Mouse (Mus musculus): Measurements from ENCODE around the gene Palm2. TPM values are rescaled to one million over a fixed set of nuclear protein-coding genes. Genes with fewer than 3 reads are reported as not detected.

Palm2 gene
- polyA plus RNA-seq, 1 experiment = not detected

DNA sequence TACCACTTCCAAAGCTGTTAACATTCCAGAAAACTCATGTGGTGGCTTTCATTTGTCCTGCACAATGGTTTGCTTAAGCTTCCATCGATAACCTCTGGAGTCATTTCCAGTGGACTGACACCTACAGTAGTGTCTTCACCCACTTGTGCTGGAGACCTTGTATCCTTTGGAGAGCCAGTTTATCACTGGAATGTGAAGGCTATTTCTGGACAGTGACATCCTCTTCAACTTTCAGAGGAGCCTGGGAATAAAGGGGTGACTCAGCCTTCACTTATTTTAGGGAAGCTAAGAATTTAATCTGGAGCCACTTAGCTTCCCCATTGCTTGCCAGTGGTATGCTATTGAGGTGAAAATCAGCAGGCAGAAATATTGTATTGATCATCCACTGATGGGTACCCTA is 154.3 kb downstream of the Palm2 start:
- peaks cover 10% of the 10 kb centered on the region for H3K4me1 ChIP-seq (ENCODE audit: control insufficient read depth, insufficient read depth, low read length)
- no peak overlapping the region for H3K4me3 ChIP-seq (ENCODE audit: insufficient read depth, low read depth, low read length)
- WGBS = 92% methylated on average over 1 of the region's 1 CpGs
- H3K27ac ChIP-seq (ENCODE audit: insufficient read depth, low read depth, low read length) = no peak overlapping the region
- TF ChIP-seq CTCF (IDR thresholded peaks at IDR 0.05; ENCODE audit: insufficient read depth, low read depth, low read length) (no peak), POLR2A (IDR thresholded peaks at IDR 0.05; ENCODE audit: insufficient read depth, low read depth, low read length) (no peak)

- Histone ChIP-seq H3K4me3 (ENCODE audit: insufficient read depth, low read depth, low read length) (no peak overlapping the region), H3K4me1 (ENCODE audit: control insufficient read depth, insufficient read depth, low read length) (peaks cover 11% of the 10 kb centered on the region), H3K27ac (ENCODE audit: insufficient read depth, low read depth, low read length) (no peak overlapping the region)
- 86% methylated on average over 4 of the region's 4 CpGs for WGBS
- TF ChIP-seq POLR2A (IDR thresholded peaks at IDR 0.05; ENCODE audit: insufficient read depth, low read depth, low read length) (no peak), CTCF (IDR thresholded peaks at IDR 0.05; ENCODE audit: insufficient read depth, low read depth, low read length) (no peak)
Observed at GRCm38 (mm10) chr4:57592751-57593150, 158.7 kb downstream of the Palm2 start.

- WGBS = 93% methylated on average over 6 of the region's 6 CpGs
- peaks cover 6% of the 10 kb centered on the region for H3K4me1 ChIP-seq (ENCODE audit: control insufficient read depth, insufficient read depth, low read length)
Observed at GRCm38 (mm10) chr4:57599946-57600345, 165.9 kb downstream of the Palm2 start.

GRCm38 (mm10) chr4:57600685-57601457 is 166.8 kb downstream of the Palm2 start:
- TF ChIP-seq POLR2A (IDR thresholded peaks at IDR 0.05; ENCODE audit: insufficient read depth, low read depth, low read length) (no peak), CTCF (IDR thresholded peaks at IDR 0.05; ENCODE audit: insufficient read depth, low read depth, low read length) (no peak)
- Histone ChIP-seq H3K4me3 (ENCODE audit: insufficient read depth, low read depth, low read length) (no peak overlapping the region), H3K4me1 (ENCODE audit: control insufficient read depth, insufficient read depth, low read length) (peaks cover 6% of the 10 kb centered on the region), H3K27ac (ENCODE audit: insufficient read depth, low read depth, low read length) (no peak overlapping the region)
- WGBS = 72% methylated on average over 11 of the region's 11 CpGs

More at GRCm38 (mm10) chr4:57599946-57600345, 165.9 kb downstream of the Palm2 start:
- H3K27ac ChIP-seq (ENCODE audit: insufficient read depth, low read depth, low read length) = no peak overlapping the region
- H3K4me3 ChIP-seq (ENCODE audit: insufficient read depth, low read depth, low read length) = no peak overlapping the region
- no peak for TF ChIP-seq CTCF (IDR thresholded peaks at IDR 0.05; ENCODE audit: insufficient read depth, low read depth, low read length)
- no peak for TF ChIP-seq POLR2A (IDR thresholded peaks at IDR 0.05; ENCODE audit: insufficient read depth, low read depth, low read length)

- peaks cover 9% of the 10 kb centered on the region for H3K4me1 ChIP-seq (ENCODE audit: control insufficient read depth, insufficient read depth, low read length)
- 81% methylated on average over 9 of the region's 9 CpGs for WGBS
- TF ChIP-seq POLR2A (IDR thresholded peaks at IDR 0.05; ENCODE audit: insufficient read depth, low read depth, low read length) (no peak), CTCF (IDR thresholded peaks at IDR 0.05; ENCODE audit: insufficient read depth, low read depth, low read length) (no peak)
- no peak overlapping the region for H3K27ac ChIP-seq (ENCODE audit: insufficient read depth, low read depth, low read length)
- no peak overlapping the region for H3K4me3 ChIP-seq (ENCODE audit: insufficient read depth, low read depth, low read length)
Observed at GRCm38 (mm10) chr4:57601458-57601835, 167.4 kb downstream of the Palm2 start.

- peaks cover 11% of the 10 kb centered on the region for H3K4me1 ChIP-seq (ENCODE audit: control insufficient read depth, insufficient read depth, low read length)
- H3K27ac ChIP-seq (ENCODE audit: insufficient read depth, low read depth, low read length) = no peak overlapping the region
- TF ChIP-seq CTCF (IDR thresholded peaks at IDR 0.05; ENCODE audit: insufficient read depth, low read depth, low read length) = no peak
- TF ChIP-seq POLR2A (IDR thresholded peaks at IDR 0.05; ENCODE audit: insufficient read depth, low read depth, low read length) = no peak
- 89% methylated on average over 10 of the region's 10 CpGs for WGBS
- no peak overlapping the region for H3K4me3 ChIP-seq (ENCODE audit: insufficient read depth, low read depth, low read length)
Observed at GRCm38 (mm10) chr4:57601903-57602617, 168.0 kb downstream of the Palm2 start.

DNA sequence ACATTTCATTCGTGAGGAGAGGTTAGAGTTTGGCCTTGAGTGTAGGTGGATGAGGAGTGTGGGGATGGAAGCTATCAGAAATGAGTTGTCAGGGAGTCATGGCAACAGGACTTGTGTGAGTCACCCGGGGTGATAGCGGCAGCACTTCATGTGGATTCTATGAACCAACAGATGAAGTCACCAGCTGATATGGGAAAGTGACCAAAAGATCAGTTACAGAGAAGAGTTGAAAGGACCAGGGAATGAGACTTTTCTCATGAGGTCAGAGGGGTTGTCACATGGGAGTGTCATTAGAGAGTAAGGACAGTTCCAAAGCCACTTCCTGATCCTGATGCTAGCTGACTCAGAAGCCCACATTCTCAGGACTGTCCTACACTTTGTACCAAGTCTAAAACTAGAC is 172.2 kb downstream of the Palm2 start:
- Histone ChIP-seq H3K4me3 (ENCODE audit: insufficient read depth, low read depth, low read length) (no peak overlapping the region), H3K4me1 (ENCODE audit: control insufficient read depth, insufficient read depth, low read length) (peaks cover 12% of the 10 kb centered on the region), H3K27ac (ENCODE audit: insufficient read depth, low read depth, low read length) (no peak overlapping the region)
- TF ChIP-seq CTCF (IDR thresholded peaks at IDR 0.05; ENCODE audit: insufficient read depth, low read depth, low read length) = no peak
- no peak for TF ChIP-seq POLR2A (IDR thresholded peaks at IDR 0.05; ENCODE audit: insufficient read depth, low read depth, low read length)
- 35% methylated on average over 3 of the region's 3 CpGs for WGBS

DNA sequence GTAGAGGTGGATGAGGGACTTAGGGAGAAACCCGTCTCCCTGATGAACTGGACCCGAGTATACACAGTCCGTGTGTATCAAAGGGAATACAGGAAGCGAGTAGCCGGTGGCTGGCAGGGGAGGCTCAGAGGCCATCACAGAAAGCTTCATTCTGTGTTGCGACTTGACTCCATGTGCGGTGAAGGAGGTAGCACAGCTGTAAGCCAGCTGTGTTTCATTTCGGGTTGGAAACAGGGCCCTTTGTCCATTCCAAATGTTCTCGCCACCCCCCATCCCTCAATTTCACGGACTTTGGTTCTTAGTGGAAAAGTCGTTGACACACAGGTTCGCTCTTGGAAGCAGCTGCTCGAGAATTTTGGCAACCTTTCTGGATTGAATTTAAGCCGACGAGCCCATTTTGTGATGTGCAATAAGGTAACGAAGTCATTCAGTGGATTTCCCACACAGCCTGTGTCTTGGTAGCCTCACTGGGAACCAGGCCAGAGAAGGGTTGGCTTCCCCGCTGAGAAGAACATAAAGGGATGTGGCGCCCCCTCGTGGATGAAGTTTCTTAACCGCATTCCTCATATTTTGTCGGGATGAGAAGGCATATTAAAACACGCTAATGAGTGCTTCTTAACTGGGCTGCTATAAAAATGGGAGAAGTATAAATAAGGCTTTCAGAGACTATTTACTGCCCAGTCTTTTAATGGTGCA is 173.3 kb downstream of the Palm2 start:
- peak overlapping the region; percentile 24 for H3K4me3 ChIP-seq (ENCODE audit: insufficient read depth, low read depth, low read length)
- peaks cover 17% of the 10 kb centered on the region for H3K4me1 ChIP-seq (ENCODE audit: control insufficient read depth, insufficient read depth, low read length)

More for the DNA sequence above, 173.3 kb downstream of the Palm2 start:
- TF ChIP-seq CTCF (IDR thresholded peaks at IDR 0.05; ENCODE audit: insufficient read depth, low read depth, low read length) = peak; percentile 58; the same call in 1 of the 2 replicates
- no peak for TF ChIP-seq POLR2A (IDR thresholded peaks at IDR 0.05; ENCODE audit: insufficient read depth, low read depth, low read length)
- no peak overlapping the region for H3K27ac ChIP-seq (ENCODE audit: insufficient read depth, low read depth, low read length)
- WGBS = 22% methylated on average over 22 of the region's 22 CpGs

All from olfactory bulb, adult 2 months (tissue).